Mouse (Mus musculus) layer of hippocampus, adult 8-10 months (tissue): ENCODE results near the gene Esrrb. TPM values are rescaled to one million over a fixed set of nuclear protein-coding genes. Genes with fewer than 3 reads are reported as not detected.

Source experiments
- DNase-seq, 2 experiments: peaks; one replicate each; pipeline ENCODE4 v3.0.0; 2022; ENCODE audit warnings: low spot score in 2 of 2
- total RNA-seq, 4 experiments: library from RNA; stranded (reverse); gene quantifications; 2 replicates each; pipeline ENCODE4 v1.2.4; 2022

Gene Esrrb
- 1 to 10 TPM in 3 of 4 experiments, under 1 TPM in 1; 0.98 to 1.9 (median 1.5) TPM for total RNA-seq

DNA sequence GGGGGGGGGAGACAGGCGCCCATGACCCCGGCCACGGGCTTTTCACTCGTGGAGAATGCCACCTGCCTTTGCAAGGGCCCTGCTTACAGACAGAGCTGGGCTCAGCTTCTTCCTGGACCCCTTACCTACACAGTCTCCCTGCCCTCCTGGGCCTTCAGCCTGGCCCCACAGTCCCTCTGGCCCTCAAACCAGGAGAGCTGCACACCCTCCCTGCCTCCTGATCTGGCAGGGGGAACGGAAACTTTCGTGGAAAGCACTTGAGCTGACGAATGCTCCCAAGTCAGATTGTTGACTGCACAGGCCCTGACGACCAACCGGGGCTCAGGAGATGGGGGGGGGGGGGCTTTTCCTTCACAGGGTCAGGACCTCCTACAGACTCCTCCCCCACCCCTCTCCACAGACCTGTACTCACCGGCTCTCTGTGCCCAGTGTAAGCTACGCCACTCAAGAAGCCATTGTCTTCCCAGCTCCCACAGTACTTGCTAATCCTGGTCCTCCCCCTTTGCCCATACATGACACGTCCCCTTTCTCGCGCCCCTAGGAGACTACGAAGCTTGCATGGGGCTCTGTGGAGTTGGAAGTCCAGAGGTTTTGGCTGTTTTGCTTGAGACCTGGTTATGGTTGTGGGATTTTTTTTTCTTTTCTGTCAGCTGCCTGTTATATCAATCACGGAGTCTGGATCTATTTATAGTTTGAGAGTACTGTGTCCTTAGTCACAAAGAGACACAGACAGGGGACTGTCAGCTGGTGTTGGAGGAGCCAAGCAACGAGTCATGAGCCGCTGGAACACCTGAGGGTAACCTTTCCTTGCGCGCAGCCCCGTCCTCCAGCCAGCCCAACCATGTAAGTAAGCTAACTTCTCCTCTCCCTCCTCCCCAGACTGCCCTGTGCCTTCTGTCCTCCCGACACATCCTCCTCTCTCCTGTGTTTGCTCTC lies at the start of gene Esrrb:
Gene Esrrb, plus strand, starts transcription at position 422 of the 936 bp plus-strand sequence.
- no peak for DNase-seq

- DNase-seq = no peak
These were observed 40.3 kb upstream of the Esrrb start for GRCm38 (mm10) chr12:86320629-86321028.

DNA sequence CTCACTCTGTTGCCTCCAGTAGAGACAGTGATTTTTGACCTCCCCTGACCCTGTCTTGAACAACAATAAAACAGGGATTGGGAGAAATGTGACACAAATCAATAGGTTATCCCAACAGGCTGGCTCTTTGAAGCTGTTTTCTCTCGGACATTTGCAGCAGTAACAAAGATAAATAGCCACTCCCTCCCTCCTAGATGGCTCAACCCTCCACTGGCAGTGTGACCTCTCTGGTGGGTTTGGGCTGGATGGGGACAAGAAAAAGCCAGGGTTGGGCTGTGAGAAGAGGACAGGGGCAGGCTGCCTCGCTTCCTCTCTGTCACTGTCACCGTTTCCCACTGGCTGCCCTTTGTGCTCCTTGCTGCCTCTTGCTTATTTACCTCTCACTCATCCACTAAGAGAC lies 36.6 kb upstream of the Esrrb start:
- DNase-seq = no peak

- no peak for DNase-seq
These were observed 31.1 kb upstream of the Esrrb start for GRCm38 (mm10) chr12:86329813-86330212.

GRCm38 (mm10) chr12:86330684-86331083 lies 30.2 kb upstream of the Esrrb start:
- no peak for DNase-seq

GRCm38 (mm10) chr12:86331248-86331647 lies 29.7 kb upstream of the Esrrb start:
- DNase-seq = no peak

- no peak for DNase-seq
These were observed 24.7 kb upstream of the Esrrb start for GRCm38 (mm10) chr12:86336209-86336608.

- DNase-seq = no peak
These were observed 24.0 kb upstream of the Esrrb start for GRCm38 (mm10) chr12:86336887-86337286.

DNA sequence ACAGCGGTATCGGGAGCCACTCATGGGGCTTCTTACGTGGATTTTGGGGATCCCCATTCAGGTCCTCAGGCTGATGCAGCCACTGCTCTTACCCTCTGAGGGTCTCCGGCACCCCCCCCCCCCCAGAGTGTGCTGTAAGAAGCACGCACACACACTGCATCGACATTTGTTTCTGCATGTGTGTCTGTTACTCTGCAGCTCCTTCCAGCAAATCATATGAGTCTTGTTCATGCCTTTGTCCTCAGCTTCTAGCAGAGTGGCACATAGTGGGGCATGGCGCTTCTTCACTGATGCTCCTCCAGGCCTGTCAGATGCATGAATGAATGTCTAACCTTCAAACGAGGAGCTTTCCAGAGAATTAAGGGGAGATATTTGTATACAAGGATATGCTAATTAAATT lies 11.4 kb upstream of the Esrrb start:
- no peak for DNase-seq

DNA sequence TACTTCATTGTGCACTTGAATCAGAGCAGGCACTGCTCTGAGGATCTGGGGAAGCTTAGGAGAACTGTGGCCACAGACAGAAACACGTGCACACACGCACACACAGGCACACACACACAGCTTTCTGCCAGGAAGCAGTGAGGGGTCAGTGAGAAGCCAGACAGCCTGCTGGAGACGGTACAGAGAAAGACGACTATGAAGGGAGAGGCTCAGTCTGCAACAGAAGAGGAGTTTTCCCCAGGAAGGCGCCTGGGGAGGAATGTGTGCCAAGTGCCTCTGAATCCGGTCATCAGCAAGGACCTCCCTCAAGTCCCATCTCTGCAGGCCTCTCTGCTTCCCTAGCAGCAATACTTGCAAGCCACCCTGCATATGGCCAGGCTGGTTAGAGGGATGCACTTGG lies 1.5 kb upstream of the Esrrb start:
- DNase-seq = no peak

GRCm38 (mm10) chr12:86359873-86360272 lies 1.0 kb upstream of the Esrrb start:
- DNase-seq = no peak

- no peak for DNase-seq
These were observed 3.4 kb downstream of the Esrrb start for GRCm38 (mm10) chr12:86364285-86364684.

DNA sequence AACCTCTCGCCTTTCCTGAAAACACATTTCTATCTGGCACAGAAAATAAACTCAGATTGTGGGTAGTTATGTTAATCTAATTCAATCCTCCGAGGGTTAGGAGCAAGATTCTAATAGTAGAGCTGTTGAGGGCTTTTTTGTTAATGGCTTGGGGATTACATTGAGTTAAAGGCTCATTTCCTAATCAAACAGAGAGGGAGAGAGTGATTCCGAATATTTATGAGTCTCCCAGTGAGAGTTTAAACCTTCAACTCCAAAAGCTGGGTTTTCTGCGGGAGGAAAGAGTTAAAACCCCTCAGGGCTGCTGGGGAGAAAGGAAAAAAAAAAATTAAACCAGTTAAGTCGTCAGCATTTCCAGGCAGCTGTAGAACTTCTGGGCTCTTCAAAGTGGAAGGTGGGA lies 3.8 kb downstream of the Esrrb start:
- DNase-seq = no peak

- peak; percentile 17 to 25 for DNase-seq
These were observed 9.9 kb downstream of the Esrrb start for GRCm38 (mm10) chr12:86370611-86371383.

- DNase-seq = no peak
These were observed 13.4 kb downstream of the Esrrb start for GRCm38 (mm10) chr12:86374286-86374685.

DNA sequence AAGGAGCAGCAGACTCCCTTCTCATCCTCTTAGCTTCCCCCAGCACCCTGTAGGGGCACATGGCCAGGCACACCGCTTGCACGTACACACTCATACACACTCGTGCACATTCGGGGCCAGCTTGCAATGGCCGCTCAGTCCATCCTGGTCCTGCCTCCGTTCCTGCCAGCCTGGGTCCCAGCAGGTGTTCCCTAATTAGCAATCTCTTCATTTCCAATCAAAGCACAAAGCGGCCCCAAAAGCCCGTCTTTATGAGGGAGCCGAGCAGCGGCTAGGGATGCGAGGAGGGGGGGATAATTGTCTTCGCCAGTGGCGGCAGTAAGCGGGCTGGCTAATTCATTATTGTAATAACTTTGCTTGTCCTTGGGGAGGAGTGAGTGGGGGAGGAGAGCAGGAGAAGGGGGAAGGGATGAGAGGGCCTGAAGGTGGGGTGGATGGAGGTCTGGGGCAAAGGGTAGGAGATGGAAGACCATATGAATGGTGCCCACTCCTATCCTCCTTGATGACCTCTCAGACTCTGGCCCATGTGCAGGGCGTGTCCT lies 18.8 kb downstream of the Esrrb start:
- no peak for DNase-seq

DNA sequence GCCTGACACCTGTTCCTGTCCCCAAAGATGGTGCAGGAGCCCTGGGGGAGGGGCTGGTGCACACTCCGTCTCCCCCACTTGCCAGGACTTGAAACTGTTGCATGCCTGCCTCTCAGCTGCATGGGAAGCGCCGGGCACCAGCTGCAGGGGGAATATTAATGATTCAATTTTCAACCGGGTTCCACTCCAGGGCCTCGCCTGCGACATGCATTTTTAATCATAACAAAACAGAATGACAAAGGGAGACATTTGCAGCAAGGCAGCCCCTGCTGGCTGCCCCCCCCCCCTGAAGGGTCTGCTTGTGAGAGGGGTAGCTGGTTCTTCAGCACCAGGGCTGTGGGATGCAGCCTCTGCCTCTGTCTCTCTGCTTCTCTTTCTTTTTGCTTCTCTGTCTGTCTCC lies 22.9 kb downstream of the Esrrb start:
- DNase-seq = no peak

- no peak for DNase-seq
These were observed 26.9 kb downstream of the Esrrb start for GRCm38 (mm10) chr12:86387671-86388270.

- no peak for DNase-seq
These were observed 33.9 kb downstream of the Esrrb start for GRCm38 (mm10) chr12:86394773-86395172.

GRCm38 (mm10) chr12:86395326-86395725 lies 34.4 kb downstream of the Esrrb start:
- DNase-seq = no peak

- no peak for DNase-seq
These were observed 37.8 kb downstream of the Esrrb start for GRCm38 (mm10) chr12:86398762-86399161.

- peak; percentile 17 to 66 for DNase-seq
These were observed 41.8 kb downstream of the Esrrb start for GRCm38 (mm10) chr12:86402718-86403117.
